Mouse (Mus musculus): ENCODE results near the gene Maml3. TPM values are rescaled to one million over a fixed set of nuclear protein-coding genes. Genes with fewer than 3 reads are reported as not detected.

The Maml3 gene
- polyA plus RNA-seq, 1 experiment from 2014 or later = 8.5 TPM

DNA sequence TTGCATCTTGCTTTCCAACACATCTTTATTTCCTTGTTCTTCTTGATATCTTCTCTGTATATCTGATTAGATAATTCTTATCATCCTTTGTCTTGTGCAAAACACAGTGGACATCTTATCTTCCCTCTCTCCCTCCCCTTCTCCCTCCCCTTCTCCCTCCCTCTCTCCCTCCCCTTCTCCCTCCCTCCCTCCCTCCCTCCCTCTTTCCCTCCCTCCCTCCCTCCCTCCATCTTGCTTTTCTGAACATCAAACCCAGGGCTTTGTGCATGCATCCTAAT lies 365.1 kb downstream of the Maml3 start:
- Histone ChIP-seq H3K36me3 (ENCODE audit: control insufficient read depth, insufficient read depth, low read length) (no peaks in the 10 kb centered on the region), H3K4me3 (ENCODE audit: low read length) (no peak overlapping the region), H3K9me3 (ENCODE audit: control insufficient read depth, low read length) (no peaks in the 10 kb centered on the region), H3K27ac (ENCODE audit: low read length) (no peak overlapping the region; the same call in 1 of the 2 replicates), H3K27me3 (ENCODE audit: control insufficient read depth, insufficient read depth, low read depth, low read length) (no peaks in the 10 kb centered on the region), H3K4me2 (ENCODE audit: low read depth, low read length) (no peak overlapping the region), H3K4me1 (replicated peaks; ENCODE audit: control insufficient read depth, insufficient read depth, low read length) (peaks cover 27% of the 10 kb centered on the region), H3K9ac (ENCODE audit: low read length) (no peak overlapping the region)
- no peak for ATAC-seq (ENCODE audit: low read depth)

DNA sequence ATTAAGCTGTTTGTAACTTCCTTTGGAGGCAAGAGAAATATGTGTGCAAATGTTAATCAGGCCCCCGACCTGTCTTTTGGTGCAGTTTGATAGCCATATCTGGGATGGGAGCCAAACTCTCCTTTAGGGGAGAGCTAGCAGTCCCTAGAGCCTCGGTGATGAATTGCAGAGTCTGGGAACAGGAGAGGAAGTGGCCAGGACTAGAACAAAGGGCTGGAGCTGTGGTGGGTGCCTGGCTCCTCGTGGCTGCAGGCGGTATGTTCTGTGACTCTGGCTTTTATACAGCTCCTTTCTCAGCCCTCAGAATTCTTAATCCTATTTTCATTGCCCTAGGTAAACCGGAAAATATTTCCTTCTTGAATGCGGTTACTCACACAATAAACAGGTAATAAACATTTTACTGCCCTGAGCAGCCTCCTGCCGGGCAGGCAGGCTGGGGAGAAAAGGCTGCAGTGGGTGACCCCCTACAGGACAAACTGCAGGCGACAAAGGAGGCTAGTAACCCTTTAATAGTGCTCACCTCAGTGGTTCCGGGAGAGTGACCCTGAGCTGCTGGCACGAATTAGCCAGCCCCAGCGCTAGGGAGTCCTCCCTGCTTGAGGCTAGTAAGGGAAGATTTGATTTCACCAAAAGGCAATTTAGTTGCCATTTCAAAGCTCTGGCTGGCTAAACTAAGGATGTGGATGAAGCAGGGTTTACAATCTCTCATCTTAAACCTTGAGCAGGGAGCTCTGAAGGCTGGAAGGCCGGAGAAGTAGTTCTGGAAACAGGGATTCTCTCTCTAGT lies 365.6 kb downstream of the Maml3 start:
- peak; percentile 73 for ATAC-seq (ENCODE audit: low read depth)
- H3K36me3 ChIP-seq (ENCODE audit: control insufficient read depth, insufficient read depth, low read length) = no peaks in the 10 kb centered on the region
- peak overlapping the region; percentile 63 for H3K27ac ChIP-seq (ENCODE audit: low read length)
- peaks cover 22% of the 10 kb centered on the region for H3K4me1 ChIP-seq (replicated peaks; ENCODE audit: control insufficient read depth, insufficient read depth, low read length)
- no peak overlapping the region for H3K4me2 ChIP-seq (ENCODE audit: low read depth, low read length)
- peak overlapping the region; percentile 51; the same call in 1 of the 2 replicates for H3K9ac ChIP-seq (ENCODE audit: low read length)
- H3K9me3 ChIP-seq (ENCODE audit: control insufficient read depth, low read length) = no peaks in the 10 kb centered on the region
- H3K27me3 ChIP-seq (ENCODE audit: control insufficient read depth, insufficient read depth, low read depth, low read length) = no peaks in the 10 kb centered on the region
- 15% methylated on average over 12 of the region's 12 CpGs for WGBS
- H3K4me3 ChIP-seq (ENCODE audit: low read length) = no peak overlapping the region

DNA sequence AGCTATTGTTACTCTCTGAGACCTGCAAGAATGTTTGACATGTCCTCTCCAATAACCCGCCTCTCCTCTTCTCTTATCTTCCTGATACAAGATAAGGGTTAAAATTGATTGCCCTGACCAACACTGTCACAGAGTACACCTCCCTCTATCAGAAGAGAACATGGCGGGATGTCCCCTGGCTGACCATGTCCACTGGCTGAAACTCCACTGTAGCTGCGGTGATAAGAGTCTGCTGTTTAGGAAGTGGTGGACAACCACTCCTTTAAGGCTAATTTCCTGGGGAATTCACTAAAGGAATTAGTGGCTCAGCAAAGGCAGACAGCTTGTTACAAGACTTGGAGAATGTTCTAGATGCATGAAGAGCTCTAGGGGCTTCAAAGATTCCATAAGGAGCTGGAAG lies 371.2 kb downstream of the Maml3 start:
- H3K9ac ChIP-seq (ENCODE audit: low read length) = no peak overlapping the region
- peaks cover 17% of the 10 kb centered on the region for H3K4me1 ChIP-seq (replicated peaks; ENCODE audit: control insufficient read depth, insufficient read depth, low read length)
- ATAC-seq (ENCODE audit: low read depth) = no peak
- no peak overlapping the region for H3K4me2 ChIP-seq (ENCODE audit: low read depth, low read length)
- 64% methylated on average over 3 of the region's 3 CpGs for WGBS
- H3K9me3 ChIP-seq (ENCODE audit: control insufficient read depth, low read length) = no peaks in the 10 kb centered on the region
- no peaks in the 10 kb centered on the region for H3K36me3 ChIP-seq (ENCODE audit: control insufficient read depth, insufficient read depth, low read length)
- H3K4me3 ChIP-seq (ENCODE audit: low read length) = no peak overlapping the region
- H3K27me3 ChIP-seq (ENCODE audit: control insufficient read depth, insufficient read depth, low read depth, low read length) = no peaks in the 10 kb centered on the region
- no peak overlapping the region for H3K27ac ChIP-seq (ENCODE audit: low read length)

DNA sequence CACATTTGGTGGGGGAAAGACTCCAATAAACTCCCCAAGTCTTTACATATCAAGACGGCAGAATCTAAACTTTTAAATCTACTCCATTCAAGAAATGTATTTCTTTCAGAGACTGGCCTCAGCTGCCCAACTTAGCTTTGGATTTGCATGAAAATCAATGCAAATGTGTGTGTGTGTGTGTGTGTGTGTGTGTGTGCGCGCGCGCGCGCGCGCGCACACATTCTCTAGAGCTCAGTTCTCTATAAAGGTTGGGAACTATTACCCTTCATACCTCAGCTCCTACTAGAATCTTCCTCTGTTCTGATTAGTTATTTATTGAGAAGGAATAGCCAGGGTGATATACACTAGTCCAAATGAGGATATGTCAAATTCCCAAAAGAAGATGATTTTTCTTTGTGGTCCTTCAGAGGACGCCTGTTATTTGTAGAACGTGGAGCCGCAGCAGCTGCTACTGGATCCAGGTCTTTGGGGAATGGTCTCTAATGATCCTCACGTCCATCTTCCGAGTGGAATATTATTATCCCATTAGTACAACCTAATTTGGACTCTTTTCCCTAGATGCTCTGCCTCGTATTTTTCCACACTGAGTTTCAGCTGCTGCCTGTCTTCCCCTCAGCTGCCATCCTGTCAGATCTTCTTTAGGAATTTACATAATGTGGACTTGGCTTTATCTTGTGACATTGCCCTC lies 372.8 kb downstream of the Maml3 start:
- no peaks in the 10 kb centered on the region for H3K27me3 ChIP-seq (ENCODE audit: control insufficient read depth, insufficient read depth, low read depth, low read length)
- H3K4me1 ChIP-seq (replicated peaks; ENCODE audit: control insufficient read depth, insufficient read depth, low read length) = peaks cover 26% of the 10 kb centered on the region
- no peaks in the 10 kb centered on the region for H3K9me3 ChIP-seq (ENCODE audit: control insufficient read depth, low read length)
- no peak overlapping the region for H3K4me3 ChIP-seq (ENCODE audit: low read length)
- H3K27ac ChIP-seq (ENCODE audit: low read length) = no peak overlapping the region
- H3K36me3 ChIP-seq (ENCODE audit: control insufficient read depth, insufficient read depth, low read length) = no peaks in the 10 kb centered on the region
- H3K9ac ChIP-seq (ENCODE audit: low read length) = no peak overlapping the region
- 86% methylated on average over 16 of the region's 16 CpGs for WGBS
- H3K4me2 ChIP-seq (ENCODE audit: low read depth, low read length) = no peak overlapping the region
- ATAC-seq (ENCODE audit: low read depth) = no peak

DNA sequence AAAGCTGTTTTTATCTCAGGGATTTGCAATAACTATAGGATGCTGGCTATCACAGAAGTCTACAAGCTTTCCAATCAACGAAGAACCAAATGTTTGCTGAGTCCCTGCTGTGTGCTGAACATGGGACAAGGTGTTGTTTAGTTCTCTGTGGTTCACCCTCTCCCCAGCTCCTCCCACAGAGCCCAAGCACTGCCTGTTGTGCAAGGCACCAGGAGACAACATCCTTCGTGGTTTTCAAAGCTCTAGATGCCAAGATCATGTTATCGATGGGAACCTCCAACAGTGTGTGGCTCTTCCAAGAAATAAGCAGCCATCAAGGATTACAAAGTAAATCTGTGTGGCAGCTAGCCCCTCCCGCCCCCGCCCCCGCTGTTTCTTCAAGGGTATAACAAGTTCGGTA lies 374.2 kb downstream of the Maml3 start:
- Histone ChIP-seq H3K36me3 (ENCODE audit: control insufficient read depth, insufficient read depth, low read length) (no peaks in the 10 kb centered on the region), H3K4me2 (ENCODE audit: low read depth, low read length) (no peak overlapping the region), H3K27me3 (ENCODE audit: control insufficient read depth, insufficient read depth, low read depth, low read length) (no peaks in the 10 kb centered on the region), H3K4me3 (ENCODE audit: low read length) (no peak overlapping the region), H3K9me3 (ENCODE audit: control insufficient read depth, low read length) (no peaks in the 10 kb centered on the region), H3K4me1 (replicated peaks; ENCODE audit: control insufficient read depth, insufficient read depth, low read length) (peaks cover 26% of the 10 kb centered on the region), H3K27ac (ENCODE audit: low read length) (no peak overlapping the region), H3K9ac (ENCODE audit: low read length) (no peak overlapping the region)
- 78% methylated on average over 7 of the region's 7 CpGs for WGBS
- ATAC-seq (ENCODE audit: low read depth) = no peak

DNA sequence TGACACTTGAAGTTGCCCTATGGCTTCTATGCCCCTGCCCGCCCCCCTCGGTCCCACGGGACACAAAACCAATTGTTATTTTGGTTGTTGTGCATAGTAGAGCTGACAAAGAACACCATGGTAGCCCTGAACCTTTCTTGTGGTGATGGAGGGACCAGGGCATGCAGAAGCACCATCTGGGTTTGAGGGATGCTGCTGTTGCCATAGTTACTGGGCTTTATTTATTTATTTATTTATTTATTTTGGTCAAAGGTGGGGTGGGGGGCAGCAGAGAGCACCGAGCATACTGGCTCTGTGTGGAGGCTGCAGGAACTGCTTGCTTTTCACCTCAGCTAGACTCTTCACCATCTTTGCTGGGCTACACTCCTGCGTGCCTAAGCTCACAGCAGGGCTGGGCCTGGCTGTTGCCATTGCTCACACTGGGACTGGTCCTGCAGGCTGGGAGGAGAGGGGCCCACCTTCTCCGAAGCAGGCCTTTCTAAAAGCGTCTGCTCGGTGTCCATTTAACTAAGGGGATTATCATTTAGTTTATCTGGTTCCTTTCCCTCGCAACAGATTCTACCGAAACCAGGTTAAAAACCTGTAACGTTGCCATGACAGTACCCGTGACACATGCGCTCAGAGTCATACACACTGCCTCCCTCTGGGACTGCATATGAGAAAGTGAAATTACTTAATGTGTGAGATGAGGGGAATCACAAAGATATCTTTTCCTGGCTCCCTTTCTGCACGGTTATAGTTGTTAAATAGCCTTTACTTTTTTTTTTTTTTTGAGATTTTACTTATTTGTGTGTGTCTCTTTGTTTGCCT lies 375.6 kb downstream of the Maml3 start:
- Histone ChIP-seq H3K9me3 (ENCODE audit: control insufficient read depth, low read length) (no peaks in the 10 kb centered on the region), H3K27ac (ENCODE audit: low read length) (peak overlapping the region; percentile 72; the same call in 1 of the 2 replicates), H3K27me3 (ENCODE audit: control insufficient read depth, insufficient read depth, low read depth, low read length) (no peaks in the 10 kb centered on the region), H3K4me3 (ENCODE audit: low read length) (no peak overlapping the region), H3K4me2 (ENCODE audit: low read depth, low read length) (no peak overlapping the region), H3K36me3 (ENCODE audit: control insufficient read depth, insufficient read depth, low read length) (no peaks in the 10 kb centered on the region), H3K4me1 (replicated peaks; ENCODE audit: control insufficient read depth, insufficient read depth, low read length) (peaks cover 36% of the 10 kb centered on the region), H3K9ac (ENCODE audit: low read length) (no peak overlapping the region)
- WGBS = 75% methylated on average over 14 of the region's 14 CpGs
- ATAC-seq (ENCODE audit: low read depth) = no peak

DNA sequence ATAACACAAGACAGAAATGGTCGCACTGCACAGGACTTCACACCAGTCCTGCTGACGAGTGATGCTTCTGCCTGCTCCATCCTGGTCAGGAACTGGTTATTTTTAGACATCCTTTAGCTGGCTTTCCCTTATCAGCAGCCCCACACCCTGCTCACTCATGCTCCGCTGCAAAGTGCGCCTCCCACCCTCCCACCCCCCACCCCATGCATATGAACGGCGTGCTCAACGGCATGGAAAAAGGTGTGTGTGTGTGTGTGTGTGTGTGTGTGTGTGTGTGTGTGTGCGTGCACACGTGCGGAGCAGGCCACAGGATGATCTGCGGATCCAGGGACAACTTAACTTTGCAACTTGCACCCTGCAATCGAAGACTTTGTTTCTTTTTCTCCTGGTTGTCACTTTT lies 376.4 kb downstream of the Maml3 start:
- Histone ChIP-seq H3K36me3 (ENCODE audit: control insufficient read depth, insufficient read depth, low read length) (no peaks in the 10 kb centered on the region), H3K27ac (ENCODE audit: low read length) (peak overlapping the region; percentile 72), H3K9me3 (ENCODE audit: control insufficient read depth, low read length) (no peaks in the 10 kb centered on the region), H3K4me3 (ENCODE audit: low read length) (no peak overlapping the region), H3K27me3 (ENCODE audit: control insufficient read depth, insufficient read depth, low read depth, low read length) (no peaks in the 10 kb centered on the region), H3K4me2 (ENCODE audit: low read depth, low read length) (peak overlapping the region; percentile 27; the same call in 1 of the 2 replicates), H3K9ac (ENCODE audit: low read length) (no peak overlapping the region), H3K4me1 (replicated peaks; ENCODE audit: control insufficient read depth, insufficient read depth, low read length) (peaks cover 40% of the 10 kb centered on the region)
- WGBS = 23% methylated on average over 12 of the region's 12 CpGs
- peak; percentile 77 for ATAC-seq (ENCODE audit: low read depth)

DNA sequence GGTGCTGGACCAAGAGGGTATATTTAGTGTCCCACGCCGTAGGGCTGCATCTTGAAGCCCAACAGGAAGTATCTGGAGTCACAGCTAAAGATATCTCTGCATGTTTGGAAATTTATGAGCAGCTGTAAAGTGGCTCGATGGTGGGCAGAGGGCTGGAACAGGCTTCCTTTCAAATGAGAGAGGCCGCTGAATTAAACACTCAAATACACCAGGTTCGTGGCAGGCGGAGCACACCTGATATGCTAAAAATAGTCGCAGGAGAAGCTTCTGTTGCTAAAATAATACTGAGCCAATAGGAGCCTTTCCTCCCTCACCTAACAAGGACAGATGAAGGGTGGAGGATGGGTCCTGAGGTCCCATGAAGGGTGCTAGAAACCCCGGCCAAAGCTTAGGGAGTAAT lies 376.9 kb downstream of the Maml3 start:
- ATAC-seq (ENCODE audit: low read depth) = peak; percentile 53
- no peaks in the 10 kb centered on the region for H3K36me3 ChIP-seq (ENCODE audit: control insufficient read depth, insufficient read depth, low read length)
- 18% methylated on average over 8 of the region's 8 CpGs for WGBS
- H3K4me1 ChIP-seq (replicated peaks; ENCODE audit: control insufficient read depth, insufficient read depth, low read length) = peaks cover 39% of the 10 kb centered on the region
- no peaks in the 10 kb centered on the region for H3K9me3 ChIP-seq (ENCODE audit: control insufficient read depth, low read length)
- H3K9ac ChIP-seq (ENCODE audit: low read length) = 0 out of 2 replicates have a peak overlapping the region, but pooled peaks have one; percentile 35
- peak overlapping the region; percentile 72 for H3K27ac ChIP-seq (ENCODE audit: low read length)
- no peak overlapping the region for H3K4me3 ChIP-seq (ENCODE audit: low read length)
- peak overlapping the region; percentile 27; the same call in 1 of the 2 replicates for H3K4me2 ChIP-seq (ENCODE audit: low read depth, low read length)
- no peaks in the 10 kb centered on the region for H3K27me3 ChIP-seq (ENCODE audit: control insufficient read depth, insufficient read depth, low read depth, low read length)

DNA sequence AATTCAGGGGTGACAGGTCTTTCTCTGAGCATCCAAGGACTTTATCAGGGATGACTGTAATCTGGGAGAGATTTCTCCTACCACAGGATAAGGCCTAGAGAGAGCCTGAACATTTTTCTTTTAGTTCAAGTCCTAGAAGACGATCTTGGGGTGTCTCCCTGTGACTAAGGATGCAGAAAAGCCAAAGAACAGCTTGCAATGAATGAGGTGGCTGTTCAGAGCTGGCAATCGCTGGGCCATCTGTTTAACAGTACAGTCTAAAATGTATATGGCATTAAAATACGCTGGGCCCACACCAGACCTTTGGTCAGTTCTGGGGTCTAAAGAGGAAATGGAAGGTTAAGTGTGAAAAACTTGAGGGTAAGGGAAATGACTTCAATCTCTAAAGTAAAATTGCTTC lies 377.4 kb downstream of the Maml3 start:
- Histone ChIP-seq H3K27me3 (ENCODE audit: control insufficient read depth, insufficient read depth, low read depth, low read length) (no peaks in the 10 kb centered on the region), H3K4me2 (ENCODE audit: low read depth, low read length) (no peak overlapping the region), H3K9ac (ENCODE audit: low read length) (no peak overlapping the region), H3K36me3 (ENCODE audit: control insufficient read depth, insufficient read depth, low read length) (no peaks in the 10 kb centered on the region), H3K4me3 (ENCODE audit: low read length) (no peak overlapping the region), H3K27ac (ENCODE audit: low read length) (peak overlapping the region; percentile 72), H3K4me1 (replicated peaks; ENCODE audit: control insufficient read depth, insufficient read depth, low read length) (peaks cover 34% of the 10 kb centered on the region), H3K9me3 (ENCODE audit: control insufficient read depth, low read length) (no peaks in the 10 kb centered on the region)
- ATAC-seq (ENCODE audit: low read depth) = no peak
- WGBS = 42% methylated on average over 3 of the region's 3 CpGs

All from lung, embryonic 16.5 days (tissue).